Mouse (Mus musculus): ENCODE measurements around the gene Pam16.

Pam16 gene

GRCm38 (mm10) chr16:4613736-4614135 is 11.1 kb downstream of the Pam16 start:
- DNase-seq (ENCODE audit: extremely low spot score, low read depth, low spot score), result no peak

- no peak for DNase-seq (ENCODE audit: extremely low spot score, low read depth, low spot score)
These were observed 13.1 kb downstream of the Pam16 start for GRCm38 (mm10) chr16:4611676-4612075.

GRCm38 (mm10) chr16:4611193-4611592 is 13.6 kb downstream of the Pam16 start:
- DNase-seq (ENCODE audit: extremely low spot score, low read depth, low spot score), result no peak

- no peak for DNase-seq (ENCODE audit: extremely low spot score, low read depth, low spot score)
These were observed 16.2 kb downstream of the Pam16 start for GRCm38 (mm10) chr16:4608532-4609059.

GRCm38 (mm10) chr16:4607818-4608531 is 16.8 kb downstream of the Pam16 start:
- peak; percentile 80 for DNase-seq (ENCODE audit: extremely low spot score, low read depth, low spot score)

GRCm38 (mm10) chr16:4606431-4607084 is 18.2 kb downstream of the Pam16 start:
- DNase-seq (ENCODE audit: extremely low spot score, low read depth, low spot score), result no peak

- DNase-seq (ENCODE audit: extremely low spot score, low read depth, low spot score), result no peak
These were observed 19.2 kb downstream of the Pam16 start for GRCm38 (mm10) chr16:4605514-4606131.

- DNase-seq (ENCODE audit: extremely low spot score, low read depth, low spot score), result no peak
These were observed 20.4 kb downstream of the Pam16 start for GRCm38 (mm10) chr16:4604293-4604837.

- no peak for DNase-seq (ENCODE audit: extremely low spot score, low read depth, low spot score)
These were observed 21.3 kb downstream of the Pam16 start for GRCm38 (mm10) chr16:4603453-4603837.

- no peak for DNase-seq (ENCODE audit: extremely low spot score, low read depth, low spot score)
These were observed 21.9 kb downstream of the Pam16 start for GRCm38 (mm10) chr16:4602766-4603452.

GRCm38 (mm10) chr16:4602189-4602588 is 22.6 kb downstream of the Pam16 start:
- DNase-seq (ENCODE audit: extremely low spot score, low read depth, low spot score), result no peak

GRCm38 (mm10) chr16:4600701-4601310 is 24.0 kb downstream of the Pam16 start:
- no peak for DNase-seq (ENCODE audit: extremely low spot score, low read depth, low spot score)

GRCm38 (mm10) chr16:4599616-4600015 is 25.2 kb downstream of the Pam16 start:
- no peak for DNase-seq (ENCODE audit: extremely low spot score, low read depth, low spot score)

GRCm38 (mm10) chr16:4598891-4599543 is 25.8 kb downstream of the Pam16 start:
- DNase-seq (ENCODE audit: extremely low spot score, low read depth, low spot score), result no peak

- no peak for DNase-seq (ENCODE audit: extremely low spot score, low read depth, low spot score)
These were observed 26.7 kb downstream of the Pam16 start for GRCm38 (mm10) chr16:4598041-4598440.

- DNase-seq (ENCODE audit: extremely low spot score, low read depth, low spot score), result no peak
These were observed 27.5 kb downstream of the Pam16 start for GRCm38 (mm10) chr16:4597296-4597695.

- DNase-seq (ENCODE audit: extremely low spot score, low read depth, low spot score), result no peak
These were observed 28.0 kb downstream of the Pam16 start for GRCm38 (mm10) chr16:4596836-4597235.

- DNase-seq (ENCODE audit: extremely low spot score, low read depth, low spot score), result no peak
These were observed 28.6 kb downstream of the Pam16 start for GRCm38 (mm10) chr16:4596141-4596728.

- no peak for DNase-seq (ENCODE audit: extremely low spot score, low read depth, low spot score)
These were observed 29.2 kb downstream of the Pam16 start for GRCm38 (mm10) chr16:4595527-4595963.

All from hindlimb bud, embryonic 11.5 days (tissue).